Mouse (Mus musculus) cerebellum, adult 2 months (tissue): ENCODE data around the gene Slc25a3.

Experiments
- CTCF ChIP-seq: fragments of 200-500 bp; IDR thresholded peaks from 2 replicates; pipeline ENCODE4 v1.5.1; 2011; ENCODE audit warnings: low read depth, mild to moderate bottlenecking, control low read depth, low read length, moderate library complexity, borderline replicate concordance; ENCODE audit not compliant: insufficient read depth
- POLR2A ChIP-seq: fragments of 200-500 bp; IDR thresholded peaks from 2 replicates; pipeline ENCODE4 v1.6.1; 2011; ENCODE audit warnings: low read length, control low read depth, borderline replicate concordance; ENCODE audit not compliant: insufficient read depth

- TF ChIP-seq POLR2A: no peak
- no peak for TF ChIP-seq CTCF
Measured at GRCm38 (mm10) chr10:91139148-91139766, 15.4 kb upstream of the Slc25a3 start.
